Mouse (Mus musculus) MEL (cell line): ENCODE measurements around the gene Naglu.

Experiments used
- CHD2 ChIP-seq: IDR thresholded peaks from 2 replicates; pipeline ENCODE4 v1.6.1; 2011; ENCODE audit warnings: low read length, improper control_type of control experiment
- CTCF ChIP-seq, 3 experiments: IDR thresholded peaks in 2 of 3; conservative IDR thresholded peaks in 1 of 3; 2 replicates each; pipeline ENCODE4 v1.5.1; 2011 to 2012; ENCODE audit warnings: low read length in 3 of 3, low read depth in 2 of 3, mild to moderate bottlenecking in 2 of 3, improper control_type of control experiment in 1 of 3, inconsistent platforms in 1 of 3, mixed read lengths in 1 of 3, moderate library complexity in 1 of 3; ENCODE audit not compliant: control insufficient read depth in 1 of 3, insufficient read depth in 1 of 3, poor library complexity in 1 of 3, severe bottlenecking in 1 of 3
- E2F4 ChIP-seq: IDR thresholded peaks from 2 replicates; pipeline ENCODE4 v1.6.1; 2011; ENCODE audit warnings: low read depth, low read length, improper control_type of control experiment, borderline replicate concordance
- EP300 ChIP-seq, 2 experiments: IDR thresholded peaks; 2 replicates each; pipeline ENCODE4 v1.6.1; 2011; ENCODE audit warnings: improper control_type of control experiment in 2 of 2, low read length in 2 of 2, low read depth in 1 of 2, mild to moderate bottlenecking in 1 of 2
- GATA1 ChIP-seq: IDR thresholded peaks from 2 replicates; pipeline ENCODE4 v1.6.1; 2011; ENCODE audit warnings: low read depth, low read length, improper control_type of control experiment
- MAFK ChIP-seq: IDR thresholded peaks from 2 replicates; pipeline ENCODE4 v1.6.1; 2011; ENCODE audit warnings: low read depth, mild to moderate bottlenecking, low read length, improper control_type of control experiment, borderline replicate concordance
- MAX ChIP-seq: IDR thresholded peaks from 2 replicates; pipeline ENCODE4 v1.6.1; 2011; ENCODE audit warnings: low read length, improper control_type of control experiment
- MYC ChIP-seq: IDR thresholded peaks from 2 replicates; pipeline ENCODE4 v1.6.1; 2011; ENCODE audit warnings: low read depth, mild to moderate bottlenecking, low read length, improper control_type of control experiment, moderate library complexity
- POLR2A ChIP-seq, 2 experiments: IDR thresholded peaks; 2 replicates each; pipeline ENCODE4 v1.6.1; 2011 to 2012; ENCODE audit warnings: low read length in 2 of 2, mild to moderate bottlenecking in 2 of 2, control low read depth in 1 of 2, improper control_type of control experiment in 1 of 2, low read depth in 1 of 2, moderate library complexity in 1 of 2; ENCODE audit not compliant: control insufficient read depth in 1 of 2, insufficient read depth in 1 of 2, poor library complexity in 1 of 2
- TBP ChIP-seq: IDR thresholded peaks from 2 replicates; pipeline ENCODE4 v1.8.0; 2011; ENCODE audit warnings: low read depth, low read length, improper control_type of control experiment
- ZMIZ1 ChIP-seq: IDR thresholded peaks from 2 replicates; pipeline ENCODE4 v1.6.1; 2012; ENCODE audit warnings: low read depth, mild to moderate bottlenecking, inconsistent platforms, low read length, improper control_type of control experiment, moderate library complexity
- ZNF384 ChIP-seq: IDR thresholded peaks from 2 replicates; pipeline ENCODE4 v1.6.1; 2012; ENCODE audit warnings: low read depth, mild to moderate bottlenecking, inconsistent platforms, low read length, improper control_type of control experiment

DNA sequence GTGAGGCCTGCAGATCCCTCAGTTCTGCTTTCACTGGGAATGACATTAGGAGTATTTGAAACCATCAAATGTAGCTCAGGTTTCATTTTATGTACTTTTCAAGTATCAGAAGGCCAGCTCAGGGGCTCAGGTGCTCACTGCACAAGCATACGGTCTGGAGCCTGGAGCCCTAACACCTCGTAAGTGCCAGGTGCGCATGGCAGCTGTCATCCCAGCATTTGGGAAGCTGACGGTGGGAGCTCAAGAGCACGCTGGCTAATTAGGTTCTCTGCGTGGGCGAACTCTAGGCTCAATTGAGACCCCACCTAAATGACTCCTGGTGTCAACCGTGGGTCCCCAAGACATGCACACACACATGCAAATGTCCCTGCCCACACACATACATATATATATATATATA, 40.5 kb upstream of the Naglu start:
- TF ChIP-seq POLR2A (IDR thresholded peaks at IDR 0.05; ENCODE audit: control insufficient read depth in 1 of 2, insufficient read depth in 1 of 2, low read depth in 1 of 2, low read length in 2 of 2, poor library complexity in 1 of 2), result no peak
- TF ChIP-seq EP300 (IDR thresholded peaks at IDR 0.05; ENCODE audit: low read depth in 1 of 2, low read length in 2 of 2), result no peak
- TF ChIP-seq CTCF (IDR thresholded peaks at IDR 0.05 in 2 of 3, conservative IDR thresholded peaks at IDR 0.05 in 1 of 3; ENCODE audit: control insufficient read depth in 1 of 3, insufficient read depth in 1 of 3, low read depth in 2 of 3, low read length in 3 of 3, poor library complexity in 1 of 3, severe bottlenecking in 1 of 3), result no peak
- no peak for TF ChIP-seq E2F4
- no peak for TF ChIP-seq MYC
- TF ChIP-seq GATA1, result no peak
- no peak for TF ChIP-seq TBP
- TF ChIP-seq ZMIZ1, result no peak
- TF ChIP-seq MAX, result no peak
- no peak for TF ChIP-seq CHD2
- no peak for TF ChIP-seq MAFK
- TF ChIP-seq ZNF384, result no peak
